Mouse (Mus musculus) liver, embryonic 14.5 days (tissue): Measurements from ENCODE around the gene Rassf4. TPM values are rescaled to one million over a fixed set of nuclear protein-coding genes. Genes with fewer than 3 reads are reported as not detected.

Source experiments
- ATAC-seq: fragments of 200-750 bp; cut with Nextera tagmentation; 2 replicates; pipeline ENCODE4 v1.8.0; 2017; ENCODE audit warnings: moderate number of reproducible peaks, mild to moderate bottlenecking, moderate library complexity; ENCODE audit not compliant: insufficient read depth
- DNase-seq, 3 experiments: peaks; one replicate each; pipeline ENCODE4 v3.0.0-alpha.2; 2012 to 2013; ENCODE audit warnings: low read depth in 3 of 3, low spot score in 3 of 3
- H3K27ac ChIP-seq: fragments of 300-500 bp; sonication (generic); 2 replicates; pipeline ENCODE4 v1.5.1; 2014; ENCODE audit warnings: moderate library complexity, mild to moderate bottlenecking, control low read depth, inconsistent platforms
- H3K27me3 ChIP-seq: fragments of 300-500 bp; sonication (generic); 2 replicates; pipeline ENCODE4 v1.6.1; 2014; ENCODE audit warnings: mild to moderate bottlenecking, low read length, moderate library complexity; ENCODE audit not compliant: control insufficient read depth, insufficient read depth
- H3K36me3 ChIP-seq: fragments of 300-500 bp; sonication (generic); replicated peaks from 2 replicates; pipeline ENCODE4 v1.6.1; 2014; ENCODE audit warnings: low read depth; ENCODE audit not compliant: control insufficient read depth, insufficient read depth
- H3K4me1 ChIP-seq, 2 experiments: fragments of 200-500 bp in 1 of 2; fragments of 300-500 bp in 1 of 2; sonication (generic) in 1 of 2; replicated peaks; 2 replicates each; pipeline ENCODE4 v1.6.1; 2012 to 2014; ENCODE audit warnings: antibody characterized with exemption in 1 of 2, inconsistent platforms in 1 of 2, low read length in 1 of 2; ENCODE audit not compliant: control insufficient read depth in 2 of 2, insufficient read depth in 2 of 2
- H3K4me2 ChIP-seq: fragments of 300-500 bp; sonication (generic); 2 replicates; pipeline ENCODE4 v1.6.1; 2014; ENCODE audit warnings: low read depth, mild to moderate bottlenecking, control low read depth, moderate library complexity
- H3K4me3 ChIP-seq, 2 experiments: fragments of 200-500 bp in 1 of 2; fragments of 300-500 bp in 1 of 2; sonication (generic) in 1 of 2; 2 replicates each; pipeline ENCODE4 v1.5.1; 2012 to 2014; ENCODE audit warnings: low read depth in 2 of 2, low read length in 2 of 2, mild to moderate bottlenecking in 2 of 2, control low read depth in 1 of 2, inconsistent platforms in 1 of 2, moderate library complexity in 1 of 2; ENCODE audit not compliant: insufficient read depth in 1 of 2
- H3K9ac ChIP-seq: fragments of 300-500 bp; sonication (generic); replicated peaks from 2 replicates; pipeline ENCODE4 v1.6.1; 2014; ENCODE audit warnings: mild to moderate bottlenecking, control low read depth, moderate library complexity
- H3K9me3 ChIP-seq: fragments of 300-500 bp; sonication (generic); 2 replicates; pipeline ENCODE4 v1.6.1; 2016; ENCODE audit warnings: low read length, mixed read lengths; ENCODE audit not compliant: control insufficient read depth
- CTCF ChIP-seq: IDR thresholded peaks from 2 replicates; pipeline ENCODE4 v1.5.1; 2016; ENCODE audit warnings: antibody characterized with exemption, low read depth, control low read depth
- EP300 ChIP-seq: IDR thresholded peaks from 2 replicates; pipeline ENCODE4 v1.6.1; 2016; ENCODE audit warnings: antibody characterized with exemption, low read depth
- WGBS: fragments of 180-500 bp; shearing (Covaris S2); extraction: QIAGEN DNeasy Blood & Tissue Kit; methylation state at CpG from one replicate; pipeline ENCODE4 v1.1.7; 2014; ENCODE audit not compliant: insufficient replicate concordance; 5-methylcytosine and 5-hydroxymethylcytosine counted together
- polyA plus RNA-seq, 2 experiments: library from polyadenylated mRNA; depleted of rRNA in 1 of 2; stranded (reverse) in 1 of 2; unstranded in 1 of 2; fragments of >200 nt; fragmentation: Nextera tagmentation in 1 of 2; extraction: Ambion mirVana in 1 of 2; gene quantifications; 2 replicates each; pipeline versions ENCODE4 v1.2.1 to v1.2.3; 2012 to 2014

Rassf4 gene
- polyA plus RNA-seq, 2 experiments = 1.9 to 6.7 TPM

- H3K9me3 ChIP-seq = no peaks in the 10 kb centered on the region
- no peak overlapping the region for H3K4me3 ChIP-seq
- no peak for ATAC-seq
- no peak for TF ChIP-seq EP300
- no peak overlapping the region for H3K4me2 ChIP-seq
- H3K36me3 ChIP-seq = no peaks in the 10 kb centered on the region
- no peaks in the 10 kb centered on the region for H3K27me3 ChIP-seq
- no peaks in the 10 kb centered on the region; a peak in 1 of 4 replicates for H3K4me1 ChIP-seq
- WGBS = 4% methylated on average over 6 of the region's 6 CpGs
- H3K27ac ChIP-seq = no peak overlapping the region
- peak in 1 of 3 experiments; percentile 37 for DNase-seq
- no peak overlapping the region for H3K9ac ChIP-seq
These were observed 8.6 kb upstream of the Rassf4 start for GRCm38 (mm10) chr6:116682317-116682716.

GRCm38 (mm10) chr6:116679563-116680288 is 6.0 kb upstream of the Rassf4 start:
- 37% methylated on average over 5 of the region's 5 CpGs for WGBS
- Histone ChIP-seq H3K36me3 (no peaks in the 10 kb centered on the region), H3K4me1 (peaks cover 0 to 10% of the 10 kb centered on the region in 2 experiments; a peak in 2 of 4 replicates), H3K27me3 (no peaks in the 10 kb centered on the region), H3K9ac (no peak overlapping the region), H3K27ac (no peak overlapping the region), H3K9me3 (no peaks in the 10 kb centered on the region), H3K4me2 (no peak overlapping the region), H3K4me3 (no peak overlapping the region)
- TF ChIP-seq CTCF = no peak
- TF ChIP-seq EP300 = no peak
- DNase-seq = no peak
- ATAC-seq = 0 out of 2 replicates have a peak, but pooled peaks have one; percentile 23

GRCm38 (mm10) chr6:116677321-116677720 is 3.6 kb upstream of the Rassf4 start:
- no peak overlapping the region for H3K4me2 ChIP-seq
- DNase-seq (no peak), ATAC-seq (no peak)
- H3K4me1 ChIP-seq = peaks cover 0 to 18% of the 10 kb centered on the region in 2 experiments; a peak in 2 of 4 replicates
- TF ChIP-seq EP300 (no peak), CTCF (no peak)
- 72% methylated on average over 6 of the region's 6 CpGs for WGBS
- H3K27ac ChIP-seq = no peak overlapping the region
- H3K9me3 ChIP-seq = no peaks in the 10 kb centered on the region
- H3K36me3 ChIP-seq = no peaks in the 10 kb centered on the region
- H3K4me3 ChIP-seq = no peak overlapping the region
- no peak overlapping the region for H3K9ac ChIP-seq
- H3K27me3 ChIP-seq = no peaks in the 10 kb centered on the region

- peaks cover 0 to 18% of the 10 kb centered on the region in 2 experiments; a peak in 2 of 4 replicates for H3K4me1 ChIP-seq
- TF ChIP-seq EP300 = no peak
- TF ChIP-seq CTCF = no peak
- H3K4me3 ChIP-seq = no peak overlapping the region
- no peak overlapping the region for H3K27ac ChIP-seq
- WGBS = 51% methylated on average over 10 of the region's 10 CpGs
- no peak for ATAC-seq
- DNase-seq = no peak
- no peak overlapping the region for H3K9ac ChIP-seq
- H3K27me3 ChIP-seq = no peaks in the 10 kb centered on the region
- no peaks in the 10 kb centered on the region for H3K9me3 ChIP-seq
- H3K36me3 ChIP-seq = no peaks in the 10 kb centered on the region
- H3K4me2 ChIP-seq = no peak overlapping the region
These were observed 2.7 kb upstream of the Rassf4 start for GRCm38 (mm10) chr6:116676355-116676913.

GRCm38 (mm10) chr6:116674283-116674886 is 633 bp upstream of the Rassf4 start:
- Histone ChIP-seq H3K9ac (no peak overlapping the region), H3K4me1 (peaks cover 0 to 18% of the 10 kb centered on the region in 2 experiments; a peak in 2 of 4 replicates), H3K27ac (no peak overlapping the region), H3K4me2 (peak overlapping the region; percentile 71), H3K36me3 (no peaks in the 10 kb centered on the region), H3K4me3 (peak overlapping the region; percentile 48 to 53; a peak in 3 of 4 replicates), H3K9me3 (no peaks in the 10 kb centered on the region), H3K27me3 (no peaks in the 10 kb centered on the region)
- no peak for DNase-seq
- TF ChIP-seq CTCF (no peak), EP300 (no peak)
- ATAC-seq = peak; percentile 48
- 11% methylated on average over 16 of the region's 16 CpGs for WGBS
